Mouse (Mus musculus) left cerebral cortex, postnatal 14 days (tissue): ENCODE measurements at regions not wholly inside any gene's neighbourhood (a gene's known extent, or its start where the extent isn't known, plus 50 kb on each side); places are given as distances from the start of the nearest gene placed in this dataset.
A peak's percentile ranks its signal among the peaks of the same experiment; 100 is the strongest.

ENCODE experiments used
- DNase-seq, 2 experiments: peaks; one replicate each; pipeline ENCODE4 v3.0.0; 2021 to 2022; ENCODE audit warnings: low spot score in 2 of 2, mixed read lengths in 1 of 2
- intact Hi-C: fragments of 180-260 bp; cut with DNase I; formaldehyde crosslinking; loops from one replicate; pipeline ENCODE4 v1.15.1; 2025

GRCm38 (mm10) chr3:115604734-115605279, 110.1 kb downstream of the S1pr1 start:
- DNase-seq = no peak
- intact Hi-C loops = no loop called here

DNA sequence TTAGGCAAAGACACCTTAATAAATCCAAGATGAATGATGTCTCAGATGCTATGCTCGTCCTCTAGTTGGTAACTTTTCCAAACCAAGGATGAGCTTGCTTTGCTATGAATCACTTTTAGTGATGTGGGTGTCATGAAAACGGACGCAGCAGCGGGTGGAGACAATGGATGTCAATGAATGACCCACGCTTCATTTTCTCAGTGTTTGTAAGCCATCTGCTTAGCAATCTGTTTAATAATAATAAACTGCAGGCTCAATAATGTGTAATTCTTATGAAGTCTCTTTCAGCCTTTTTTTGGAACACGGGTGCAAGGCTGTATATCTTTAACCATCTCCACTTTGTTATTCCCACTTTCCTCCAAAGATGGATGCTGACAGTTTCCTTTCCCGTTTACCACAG, 110.6 kb downstream of the S1pr1 start:
- intact Hi-C loops = no loop called here
- DNase-seq = no peak

DNA sequence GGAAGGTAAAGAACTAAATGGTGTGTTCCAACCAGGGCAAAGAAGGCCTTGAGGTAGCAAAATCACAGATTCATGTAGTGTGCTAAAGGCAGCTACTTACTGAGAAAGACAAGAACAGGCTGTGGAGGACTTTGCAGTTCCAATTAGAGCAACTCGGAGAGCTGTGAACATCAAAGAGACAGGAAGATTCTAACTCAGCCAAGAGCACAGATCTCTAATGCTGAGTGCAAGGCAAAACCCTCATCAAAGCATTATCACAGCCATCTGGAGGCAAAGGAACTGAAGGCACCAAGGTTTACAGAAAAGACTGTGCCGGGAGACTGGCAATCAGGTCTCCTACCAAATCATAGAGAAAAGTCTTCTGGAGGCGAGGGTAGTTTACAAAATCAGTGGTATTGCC, 111.1 kb downstream of the S1pr1 start:
- peak in 1 of 2 experiments; percentile 30 for DNase-seq
- intact Hi-C loops = no loop called here

GRCm38 (mm10) chr3:115599281-115599680, 115.6 kb downstream of the S1pr1 start:
- intact Hi-C loops = loop anchor here (5.0 kb wide), 1 partner anchor 43 kb away; no protein-coding TSS in a partner anchor
- DNase-seq = no peak

DNA sequence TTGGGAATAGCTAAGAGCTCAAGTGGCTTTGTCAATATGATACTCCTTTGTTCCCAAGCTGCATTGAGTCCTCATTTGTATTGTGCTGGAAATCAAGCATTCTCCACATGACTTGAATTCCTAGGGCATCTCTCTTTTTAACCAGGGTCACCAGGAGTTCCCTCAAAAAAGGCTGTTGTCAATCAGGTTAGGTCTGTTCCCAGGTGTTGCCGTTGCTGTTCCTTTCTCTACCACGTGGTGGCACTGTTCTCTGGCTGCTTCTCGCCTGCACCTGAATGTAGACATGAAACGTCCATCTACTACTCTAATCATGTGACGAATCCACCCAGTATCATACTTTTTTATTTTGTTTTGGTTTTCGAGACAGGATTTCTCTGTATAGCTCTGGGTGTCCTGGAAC, 118.3 kb downstream of the S1pr1 start:
- peak; percentile 21 to 50 for DNase-seq
- intact Hi-C loops = loop anchor here (5.0 kb wide), 1 partner anchor 46 kb away; no protein-coding TSS in a partner anchor

GRCm38 (mm10) chr3:115590716-115591115, 124.2 kb downstream of the S1pr1 start:
- no peak for DNase-seq
- intact Hi-C loops = no loop called here

DNA sequence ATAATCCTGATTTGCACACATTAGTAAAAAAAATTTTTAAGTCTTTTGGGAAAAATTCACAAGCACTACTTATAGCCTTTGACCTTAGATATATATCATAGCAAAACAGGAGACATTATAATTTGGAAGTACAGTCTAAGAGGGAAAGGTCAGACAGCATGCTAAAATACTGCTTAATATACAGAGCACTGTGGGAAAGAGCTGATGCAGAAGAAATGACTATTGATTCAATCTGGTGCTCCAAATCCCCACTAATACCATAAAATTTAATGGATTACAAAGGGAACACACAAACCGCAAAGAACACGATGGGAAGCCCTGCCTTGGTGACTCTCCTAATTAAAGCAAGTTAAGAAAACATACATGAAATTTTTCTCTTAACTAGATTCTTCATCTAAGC, 126.3 kb downstream of the S1pr1 start:
- intact Hi-C loops = no loop called here
- no peak for DNase-seq

GRCm38 (mm10) chr3:115580131-115580932, 134.5 kb downstream of the S1pr1 start:
- DNase-seq = peak; percentile 8 to 9
- intact Hi-C loops = no loop called here

- DNase-seq = no peak
- intact Hi-C loops = no loop called here
Observed at GRCm38 (mm10) chr3:115575371-115575770, 139.5 kb downstream of the S1pr1 start.

GRCm38 (mm10) chr3:115562735-115563134, 152.1 kb downstream of the S1pr1 start:
- DNase-seq = no peak
- intact Hi-C loops = no loop called here

DNA sequence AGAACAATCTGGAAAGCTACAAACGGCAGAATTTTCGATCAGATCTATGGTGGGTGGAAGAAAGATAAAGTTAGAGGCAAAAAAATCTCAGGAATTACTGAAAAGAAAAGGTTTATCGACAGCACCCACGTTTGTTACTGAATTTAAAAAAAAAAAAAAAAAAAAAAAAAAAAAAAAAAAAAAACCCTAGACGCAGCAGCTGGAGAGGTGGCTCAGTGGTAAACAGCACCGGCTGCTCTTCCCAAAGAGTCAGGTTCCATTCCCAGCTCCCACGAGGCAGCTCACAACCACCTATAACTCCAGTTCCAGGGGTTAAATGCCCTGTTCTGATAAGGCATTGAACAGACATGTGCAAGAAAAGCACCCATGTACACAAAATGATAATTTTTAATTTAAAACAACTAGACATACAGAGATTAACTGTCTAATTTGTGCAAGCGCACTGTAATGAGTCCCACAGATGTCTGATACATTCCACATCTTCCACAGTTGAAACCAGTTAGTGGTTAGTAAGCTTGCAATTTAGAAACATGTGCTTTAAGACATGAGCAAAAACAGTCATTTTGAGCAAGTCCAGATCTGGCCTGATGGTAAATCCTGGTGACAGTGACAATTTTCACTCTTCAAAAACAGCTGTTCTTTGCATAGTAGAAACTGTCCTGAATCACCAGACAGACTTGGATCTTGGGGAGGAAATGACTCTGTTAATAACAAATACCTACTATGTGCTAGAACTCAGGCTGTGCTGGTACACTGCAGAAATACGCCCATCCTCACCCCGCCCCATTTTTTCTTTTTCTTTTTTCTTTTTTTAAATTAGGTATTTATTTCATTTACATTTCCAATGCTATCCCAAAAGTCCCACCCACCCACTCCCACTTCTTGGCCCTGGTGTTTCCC, 159.8 kb downstream of the S1pr1 start:
- intact Hi-C loops = no loop called here

GRCm38 (mm10) chr3:115553848-115554515, 160.9 kb downstream of the S1pr1 start:
- intact Hi-C loops = no loop called here
- DNase-seq = peak; percentile 5 to 10

More for the DNA sequence above, 159.8 kb downstream of the S1pr1 start:
- no peak for DNase-seq

GRCm38 (mm10) chr3:115541789-115542188, 173.1 kb downstream of the S1pr1 start:
- DNase-seq = peak; percentile 24 to 30
- intact Hi-C loops = no loop called here

DNA sequence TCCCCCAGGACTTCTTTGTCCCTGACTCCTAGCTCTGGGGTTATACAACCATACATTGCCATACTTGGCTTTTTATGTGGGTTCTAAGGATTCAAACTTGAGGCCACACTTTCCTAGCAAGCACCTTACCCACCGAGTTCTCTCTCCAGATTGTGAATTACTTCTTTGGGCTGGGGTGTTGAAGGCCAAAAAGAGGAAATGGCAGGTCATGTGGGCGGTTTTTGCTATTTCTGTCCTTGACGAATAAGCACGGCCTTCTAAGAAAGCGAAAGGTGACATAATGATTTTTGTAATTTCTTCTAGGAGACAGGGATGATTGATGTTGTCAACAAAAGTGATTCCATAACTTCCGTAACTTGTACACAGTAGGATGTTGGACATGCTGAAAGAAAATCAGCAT, 176.5 kb downstream of the S1pr1 start:
- intact Hi-C loops = no loop called here
- DNase-seq = no peak

- intact Hi-C loops = no loop called here
Observed at GRCm38 (mm10) chr3:115532141-115532735, 182.6 kb downstream of the S1pr1 start.

DNA sequence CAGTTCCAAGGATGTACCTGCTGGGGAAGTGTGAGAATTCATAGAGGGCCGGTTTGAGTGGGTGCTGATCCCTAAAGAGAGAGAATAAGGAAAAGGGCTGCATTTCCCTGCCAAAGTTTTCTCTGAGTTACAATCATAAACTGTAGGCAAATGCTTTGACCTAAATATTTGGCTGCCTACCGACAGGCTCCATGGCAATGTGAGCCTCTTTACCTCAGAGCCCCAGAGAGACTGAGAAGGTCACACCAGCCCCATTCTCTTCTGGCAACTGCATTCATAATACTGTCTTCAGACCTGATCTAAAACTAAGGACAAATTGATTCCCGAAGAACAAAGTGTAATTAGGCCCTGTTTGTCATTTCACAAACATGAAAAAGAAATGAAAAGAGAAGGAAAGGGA, 184.4 kb downstream of the S1pr1 start:
- intact Hi-C loops = loop anchor here (1.0 kb wide), 1 partner anchor 112 kb away; no protein-coding TSS in a partner anchor
- no peak for DNase-seq

More at GRCm38 (mm10) chr3:115532141-115532735, 182.6 kb downstream of the S1pr1 start:
- DNase-seq = no peak

- intact Hi-C loops = loop anchor here (1.0 kb wide), 1 partner anchor 112 kb away; no protein-coding TSS in a partner anchor
- peak in 1 of 2 experiments; percentile 20 for DNase-seq
Observed at GRCm38 (mm10) chr3:115529918-115530317, 185.0 kb downstream of the S1pr1 start.

- intact Hi-C loops = no loop called here
- no peak for DNase-seq
Observed at GRCm38 (mm10) chr3:115523515-115523914, 191.4 kb downstream of the S1pr1 start.

DNA sequence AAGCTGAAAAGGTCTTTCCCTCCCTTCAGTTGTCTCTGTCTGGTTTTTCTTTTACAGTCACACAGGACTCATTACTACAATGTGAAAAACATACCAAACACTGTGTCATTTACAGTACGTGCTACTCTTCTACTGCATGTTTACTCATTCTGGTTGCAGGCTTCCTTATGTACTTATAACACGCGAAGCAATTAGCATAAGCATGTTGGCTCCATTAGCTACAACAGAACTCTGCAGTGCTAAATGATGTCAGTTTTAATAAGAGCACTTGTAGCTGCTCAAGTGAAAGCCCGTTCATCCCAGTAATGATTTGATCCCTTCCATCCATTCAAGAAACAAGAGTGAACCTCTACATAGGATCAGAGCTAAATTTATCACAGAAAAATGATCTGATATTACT, 199.2 kb downstream of the S1pr1 start:
- intact Hi-C loops = no loop called here
- no peak for DNase-seq
